Mouse (Mus musculus): Measurements from ENCODE around the gene Olfr1209.

Olfr1209 gene

GRCm38 (mm10) chr2:88915057-88915456, at the start of gene Olfr1209:
Olfr1209 (minus strand) TSS chr2:88915157.
- no peak for DNase-seq

- DNase-seq, result no peak
Measured at GRCm38 (mm10) chr2:88953669-88954068, 38.7 kb upstream of the Olfr1209 start, which contains the start of gene Olfr1212. Olfr1212 (plus strand) TSS chr2:88953969.

GRCm38 (mm10) chr2:88938011-88938410, 23.1 kb upstream of the Olfr1209 start, which contains the start of gene Olfr1211:
Olfr1211 (minus strand) TSS chr2:88938111.
- no peak for DNase-seq

- DNase-seq, result no peak
Measured at GRCm38 (mm10) chr2:88902211-88902610, 12.7 kb downstream of the Olfr1209 start, which contains the start of gene Olfr1208. Olfr1208 (minus strand) TSS chr2:88902311.

GRCm38 (mm10) chr2:88862931-88863330, 52.0 kb downstream of the Olfr1209 start, which contains the start of gene Olfr1206:
Olfr1206 (plus strand) TSS chr2:88863231.
- no peak for DNase-seq

All from embryo, embryonic 11 days (tissue).